Mouse (Mus musculus) urinary bladder, postnatal 36 days (tissue): Measurements from ENCODE around the gene Arpc2.

Source experiments
- DNase-seq, 2 experiments: peaks; one replicate each; pipeline ENCODE4 v3.0.0; 2022; ENCODE audit warnings: low spot score in 2 of 2, mixed read lengths in 1 of 2

The Arpc2 gene

GRCm38 (mm10) chr1:74300347-74301110 is 64.6 kb downstream of the Arpc2 start:
- no peak for DNase-seq

- DNase-seq: no peak
Measured at GRCm38 (mm10) chr1:74302229-74302628, 66.3 kb downstream of the Arpc2 start.

GRCm38 (mm10) chr1:74302835-74303234 is 67.0 kb downstream of the Arpc2 start:
- DNase-seq: no peak

GRCm38 (mm10) chr1:74303509-74304338 is 67.8 kb downstream of the Arpc2 start:
- peak; percentile 80 to 85 for DNase-seq

- DNase-seq: no peak
Measured at GRCm38 (mm10) chr1:74304339-74304790, 68.5 kb downstream of the Arpc2 start.

- no peak for DNase-seq
Measured at GRCm38 (mm10) chr1:74304946-74305345, 69.1 kb downstream of the Arpc2 start.

- DNase-seq: no peak
Measured at GRCm38 (mm10) chr1:74305522-74305921, 69.6 kb downstream of the Arpc2 start, which contains the start of gene Tmbim1. TSS of gene Tmbim1 (minus strand) at chr1:74305622.

GRCm38 (mm10) chr1:74307146-74307545 is 71.3 kb downstream of the Arpc2 start:
- no peak for DNase-seq

- no peak for DNase-seq
Measured at GRCm38 (mm10) chr1:74308001-74308964, 72.4 kb downstream of the Arpc2 start.

- no peak for DNase-seq
Measured at GRCm38 (mm10) chr1:74309767-74310166, 73.9 kb downstream of the Arpc2 start.

- peak in 1 of 2 experiments; percentile 53 for DNase-seq
Measured at GRCm38 (mm10) chr1:74313049-74313692, 77.3 kb downstream of the Arpc2 start.

GRCm38 (mm10) chr1:74314796-74315195 is 78.9 kb downstream of the Arpc2 start:
- no peak for DNase-seq

GRCm38 (mm10) chr1:74316114-74316827 is 80.4 kb downstream of the Arpc2 start:
- DNase-seq: no peak
